Mouse (Mus musculus) CD4-positive, CD25-positive, alpha-beta regulatory T cell, adult 4 months (primary cell): Measurements from ENCODE around the gene Huwe1. TPM values are rescaled to one million over a fixed set of nuclear protein-coding genes. Genes with fewer than 3 reads are reported as not detected.

Experiments
- ATAC-seq: one replicate; pipeline ENCODE4 v1.8.0; 2017
- polyA plus RNA-seq, 2 experiments: library from polyadenylated mRNA; unstranded; fragments of 100-300 nt; shearing (Covaris generic); gene quantifications; one replicate each; pipeline ENCODE4 v1.2.1; 2017

Huwe1 gene
- 10 to 100 TPM; 66.6 to 78.4 TPM for polyA plus RNA-seq

GRCm38 (mm10) chrX:151800701-151801511, at the start of gene Huwe1:
Huwe1 (plus strand) TSS chrX:151800807.
- no peak for ATAC-seq

- peak; percentile 92 for ATAC-seq
Observed at GRCm38 (mm10) chrX:151780348-151780747, 20.3 kb upstream of the Huwe1 start.

- ATAC-seq = peak; percentile 60
Observed at GRCm38 (mm10) chrX:151782939-151783338, 17.7 kb upstream of the Huwe1 start.

- ATAC-seq = no peak
Observed at GRCm38 (mm10) chrX:151792766-151793165, 7.8 kb upstream of the Huwe1 start.

- no peak for ATAC-seq
Observed at GRCm38 (mm10) chrX:151797970-151798369, 2.6 kb upstream of the Huwe1 start.

GRCm38 (mm10) chrX:151802328-151802955, 1.8 kb downstream of the Huwe1 start:
- ATAC-seq = no peak

- ATAC-seq = peak; percentile 81
Observed at GRCm38 (mm10) chrX:151802956-151803776, 2.6 kb downstream of the Huwe1 start.

- peak; percentile 19 for ATAC-seq
Observed at GRCm38 (mm10) chrX:151803777-151804101, 3.1 kb downstream of the Huwe1 start.

- no peak for ATAC-seq
Observed at GRCm38 (mm10) chrX:151804388-151804787, 3.8 kb downstream of the Huwe1 start.

GRCm38 (mm10) chrX:151811481-151811880, 10.9 kb downstream of the Huwe1 start:
- ATAC-seq = no peak

- ATAC-seq = no peak
Observed at GRCm38 (mm10) chrX:151813656-151814055, 13.0 kb downstream of the Huwe1 start.

- ATAC-seq = peak; percentile 91
Observed at GRCm38 (mm10) chrX:151817712-151818111, 17.1 kb downstream of the Huwe1 start.

- ATAC-seq = no peak
Observed at GRCm38 (mm10) chrX:151828971-151829370, 28.4 kb downstream of the Huwe1 start.

GRCm38 (mm10) chrX:151831260-151831659, 30.7 kb downstream of the Huwe1 start:
- ATAC-seq = no peak

GRCm38 (mm10) chrX:151832982-151833381, 32.4 kb downstream of the Huwe1 start:
- ATAC-seq = no peak

- no peak for ATAC-seq
Observed at GRCm38 (mm10) chrX:151859436-151859835, 58.8 kb downstream of the Huwe1 start.

- no peak for ATAC-seq
Observed at GRCm38 (mm10) chrX:151910692-151911091, 110.1 kb downstream of the Huwe1 start.

GRCm38 (mm10) chrX:151912267-151912666, 111.7 kb downstream of the Huwe1 start:
- ATAC-seq = no peak

- ATAC-seq = no peak
Observed at GRCm38 (mm10) chrX:151929390-151929789, 128.8 kb downstream of the Huwe1 start.

GRCm38 (mm10) chrX:151938852-151939251, 138.2 kb downstream of the Huwe1 start:
- ATAC-seq = no peak

- no peak for ATAC-seq
Observed at GRCm38 (mm10) chrX:151946986-151947385, 146.4 kb downstream of the Huwe1 start.

- ATAC-seq = no peak
Observed at GRCm38 (mm10) chrX:151947781-151948180, 147.2 kb downstream of the Huwe1 start.

GRCm38 (mm10) chrX:151950231-151950630, 149.6 kb downstream of the Huwe1 start:
- ATAC-seq = no peak
